Mouse (Mus musculus): Measurements from ENCODE around the gene Gm49405.
"Not testable (repeated sequence)": the region's sequence is repeated elsewhere in the genome, so short reads cannot be mapped to it uniquely, and the experiment has no call there.

Gene Gm49405

DNA sequence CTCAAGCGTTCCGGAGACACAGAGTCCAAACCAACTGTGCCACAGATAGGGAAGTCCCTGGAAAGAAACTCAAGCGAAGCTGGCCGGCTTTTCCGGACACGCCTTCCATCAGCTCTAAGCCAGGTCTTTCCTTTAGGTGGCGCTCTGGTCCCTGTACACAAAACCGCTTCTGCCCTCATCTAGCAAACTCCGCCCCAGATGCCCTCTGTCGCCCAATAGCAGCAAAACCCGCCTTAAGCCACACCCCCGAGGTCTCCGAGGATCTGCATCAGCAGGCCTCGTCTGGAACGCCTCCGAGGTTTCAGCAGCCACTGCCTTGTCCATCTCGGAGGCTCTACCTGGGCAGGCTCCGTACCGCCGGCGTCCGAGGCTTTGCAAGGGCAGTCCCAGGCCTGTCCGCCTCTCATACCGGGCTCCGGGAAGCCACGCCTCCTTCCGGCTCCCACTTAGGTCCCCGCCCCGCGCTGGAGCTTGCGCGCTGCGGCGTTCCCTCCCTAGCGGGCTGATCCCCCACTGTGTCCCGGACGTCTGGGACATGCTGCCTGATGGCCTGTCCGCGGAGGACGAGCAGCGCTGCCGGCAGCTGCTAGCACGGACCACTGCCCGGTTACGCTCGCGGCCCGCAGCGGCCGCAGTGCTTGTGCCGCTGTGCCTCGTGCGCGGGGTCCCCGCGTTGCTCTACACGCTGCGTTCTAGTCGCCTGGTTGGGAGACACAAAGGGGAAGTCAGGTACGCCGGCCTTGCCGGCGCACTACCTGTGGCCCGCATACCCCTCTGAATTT lies at the start of gene Gm49405, which contains the start of gene Nudt8:
TSS of gene Gm49405 (plus strand) at position 508 of the 782 bp plus-strand sequence.
TSS of gene Nudt8 (plus strand) at position 462 of the 782 bp plus-strand sequence.
- peak; percentile 97 for DNase-seq

DNA sequence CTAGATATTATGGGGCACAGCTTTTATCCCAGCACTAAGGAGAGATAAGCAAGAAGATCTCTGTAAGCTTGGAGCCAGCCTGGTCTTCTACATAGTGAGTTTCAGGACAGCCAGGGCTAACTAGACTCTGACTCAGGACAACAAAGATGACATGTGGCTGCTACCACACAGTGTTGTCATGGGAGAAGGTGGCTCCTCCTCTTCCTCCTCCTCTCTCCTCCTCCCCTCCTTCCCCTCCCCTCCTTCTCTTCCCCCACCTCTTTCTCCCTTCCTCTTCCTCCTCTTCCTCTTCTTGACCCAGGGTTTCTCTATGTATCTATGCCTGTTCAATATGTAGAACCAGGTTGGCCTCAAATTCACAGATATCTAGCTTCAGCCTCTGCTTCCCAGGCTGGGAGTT lies 49.0 kb upstream of the Gm49405 start:
- DNase-seq, result no peak

DNA sequence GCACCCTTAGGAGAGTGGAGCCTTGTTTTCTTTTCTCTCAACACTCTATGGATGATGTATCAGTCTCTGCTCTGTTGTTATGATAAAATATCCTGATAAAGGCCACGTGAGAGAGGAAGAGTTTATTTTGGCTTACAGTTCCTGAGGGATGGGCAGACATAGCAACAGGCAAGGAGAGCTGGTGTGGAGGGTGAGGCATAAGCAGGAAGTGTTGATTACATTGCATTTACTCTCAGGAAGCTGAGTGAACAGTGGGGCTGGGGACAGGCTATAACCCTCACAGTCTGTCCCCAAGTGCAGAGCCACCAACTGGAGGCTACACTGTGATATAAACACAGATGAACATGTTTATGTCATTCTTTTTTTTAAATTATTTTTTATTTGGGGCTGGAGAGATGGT lies 48.3 kb upstream of the Gm49405 start:
- no peak for DNase-seq

- no peak for DNase-seq
Observed at GRCm38 (mm10) chr19:3955033-3955432, 45.4 kb upstream of the Gm49405 start.

DNA sequence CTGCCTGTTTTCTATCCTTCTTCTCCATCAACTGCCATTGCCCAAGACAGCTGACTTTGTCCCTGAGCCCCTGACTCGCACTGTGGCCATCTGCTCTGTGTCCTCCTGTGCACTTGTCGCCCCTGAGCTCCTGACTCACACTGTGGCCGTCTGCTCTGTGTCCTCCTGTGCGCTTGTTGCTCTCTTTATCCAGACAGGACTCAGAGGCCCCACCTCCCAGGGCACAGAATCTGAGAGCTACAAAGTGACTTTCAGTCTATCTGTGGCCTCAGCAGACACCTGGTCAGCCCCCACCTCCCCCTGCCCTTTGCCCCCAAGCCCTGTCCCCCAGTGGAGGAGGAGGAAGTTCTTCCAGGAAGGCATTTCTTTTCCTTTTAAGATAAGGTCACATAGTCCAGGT lies 44.6 kb upstream of the Gm49405 start:
- DNase-seq, result no peak

GRCm38 (mm10) chr19:3957296-3958036 lies 43.0 kb upstream of the Gm49405 start:
- not testable (repeated sequence) for DNase-seq

DNA sequence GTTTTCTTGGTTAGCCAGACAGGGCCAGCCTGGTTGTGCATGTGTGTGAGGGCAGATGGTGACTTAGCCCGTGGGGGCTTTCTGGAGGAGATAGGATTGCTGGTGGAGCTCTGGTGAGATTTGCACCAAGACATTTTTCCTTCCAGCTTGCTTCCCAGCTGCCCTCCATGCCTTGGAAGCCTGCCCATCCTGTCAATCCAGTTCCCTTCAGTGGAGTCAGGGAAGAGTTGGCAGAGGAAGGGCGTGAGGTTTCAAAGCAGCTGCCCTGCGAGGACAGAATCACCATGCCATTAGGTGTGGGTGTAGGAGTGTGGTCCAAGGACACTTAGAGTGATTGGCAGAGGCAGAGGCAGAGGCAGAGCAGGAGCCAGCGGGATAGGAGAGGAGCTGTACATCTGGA lies 42.0 kb upstream of the Gm49405 start, which contains the start of gene Aldh3b3:
TSS of gene Aldh3b3 (plus strand) at position 176 of the 400 bp plus-strand sequence.
- no peak for DNase-seq

GRCm38 (mm10) chr19:3959030-3959429 lies 41.4 kb upstream of the Gm49405 start:
- no peak for DNase-seq

GRCm38 (mm10) chr19:3960211-3960610 lies 40.2 kb upstream of the Gm49405 start:
- DNase-seq, result no peak

DNA sequence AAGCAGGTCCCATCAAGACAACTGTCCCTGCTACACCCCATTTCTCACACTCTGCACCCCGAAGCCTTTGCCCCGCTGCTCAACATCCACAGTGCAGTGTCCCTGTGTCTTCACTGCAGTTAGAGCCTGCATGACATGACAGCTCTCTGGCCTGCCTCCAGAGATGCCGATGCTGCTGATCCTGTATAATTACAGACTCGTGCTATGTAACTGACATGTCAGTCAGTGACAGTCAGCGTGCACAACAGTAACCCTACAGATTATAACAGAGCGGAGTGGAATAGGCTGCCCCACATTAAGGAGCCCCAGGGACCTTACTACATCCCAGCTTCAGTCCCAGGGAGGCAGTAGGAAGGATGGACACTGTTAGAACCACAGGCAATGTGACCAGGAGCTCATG lies 38.6 kb upstream of the Gm49405 start:
- DNase-seq, result not testable (repeated sequence)

DNA sequence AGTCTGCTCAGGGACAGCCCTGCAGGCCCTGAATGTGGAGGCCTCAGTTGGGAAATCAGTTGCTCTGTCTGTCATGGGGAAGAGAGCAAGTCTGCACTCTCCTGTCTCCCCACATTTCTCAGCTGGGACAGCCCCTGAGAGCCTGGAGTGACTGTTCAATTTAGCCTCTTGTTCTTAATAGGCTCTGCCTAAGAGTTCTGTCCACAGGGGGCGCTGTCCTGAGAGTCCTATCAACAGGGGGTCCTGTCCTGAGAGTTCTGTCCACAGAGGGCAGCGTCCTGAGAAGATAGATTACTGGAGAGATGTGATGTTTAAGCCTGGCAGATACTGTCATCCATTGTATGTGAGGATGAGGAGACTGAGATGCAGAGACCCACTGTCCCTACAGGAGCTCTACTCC lies 38.0 kb upstream of the Gm49405 start:
- DNase-seq, result no peak

DNA sequence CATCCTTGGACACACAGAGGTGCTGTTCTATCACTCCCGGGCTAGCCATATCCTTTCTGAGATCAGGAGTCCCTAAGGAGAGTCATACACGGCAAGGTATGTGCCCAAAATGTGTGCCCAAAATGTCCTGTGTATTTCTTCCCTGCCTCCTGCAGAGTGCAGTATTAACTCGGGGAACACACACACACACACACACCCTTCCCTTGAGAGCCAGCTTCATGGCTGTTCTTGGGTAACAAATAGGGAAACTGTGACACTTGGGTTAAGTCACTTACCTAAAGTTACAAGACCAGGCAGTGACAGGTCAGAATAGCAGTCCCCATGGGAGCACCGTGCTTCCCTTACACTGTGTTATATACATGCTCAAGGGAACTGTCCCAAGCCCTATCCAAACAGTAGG lies 36.4 kb upstream of the Gm49405 start:
- DNase-seq, result no peak

GRCm38 (mm10) chr19:3966330-3967075 lies 33.9 kb upstream of the Gm49405 start:
- DNase-seq, result no peak

GRCm38 (mm10) chr19:3967258-3967657 lies 33.2 kb upstream of the Gm49405 start:
- DNase-seq, result no peak

GRCm38 (mm10) chr19:3972229-3972628 lies 28.2 kb upstream of the Gm49405 start, which contains the start of gene Aldh3b2:
Aldh3b2 (plus strand) TSS chr19:3972328.
- DNase-seq, result no peak

DNA sequence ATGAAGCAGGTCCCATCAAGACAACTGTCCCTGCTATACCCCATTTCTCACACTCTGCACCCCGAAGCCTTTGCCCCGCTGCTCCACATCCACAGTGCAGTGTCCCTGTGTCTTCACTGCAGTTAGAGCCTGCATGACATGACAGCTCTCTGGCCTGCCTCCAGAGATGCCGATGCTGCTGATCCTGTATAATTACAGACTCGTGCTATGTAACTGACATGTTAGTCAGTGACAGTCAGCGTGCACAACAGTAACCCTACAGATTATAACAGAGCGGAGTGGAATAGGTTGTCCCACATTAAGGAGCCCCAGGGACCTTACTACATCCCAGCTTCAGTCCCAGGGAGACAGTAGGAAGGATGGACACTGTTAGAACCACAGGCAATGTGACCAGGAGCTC lies 25.8 kb upstream of the Gm49405 start:
- not testable (repeated sequence) for DNase-seq

DNA sequence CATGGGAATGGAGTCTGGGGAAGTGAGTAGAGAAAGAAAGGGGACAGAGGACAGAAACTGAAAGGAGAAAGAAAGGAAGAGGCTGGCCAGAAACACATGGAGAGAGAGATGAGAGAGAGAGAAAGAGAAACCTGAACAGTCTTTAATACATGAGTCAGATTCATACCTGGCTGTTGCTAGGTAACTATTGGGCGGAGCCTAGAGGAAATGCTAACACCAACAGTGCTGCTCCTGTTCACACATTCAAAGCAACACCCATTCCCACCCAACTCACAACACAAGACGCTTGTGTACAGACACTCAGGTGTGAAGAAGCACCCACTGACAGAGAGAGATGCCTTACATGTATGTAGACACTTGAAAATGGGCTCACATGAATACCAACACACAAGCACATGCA lies 24.6 kb upstream of the Gm49405 start:
- no peak for DNase-seq

DNA sequence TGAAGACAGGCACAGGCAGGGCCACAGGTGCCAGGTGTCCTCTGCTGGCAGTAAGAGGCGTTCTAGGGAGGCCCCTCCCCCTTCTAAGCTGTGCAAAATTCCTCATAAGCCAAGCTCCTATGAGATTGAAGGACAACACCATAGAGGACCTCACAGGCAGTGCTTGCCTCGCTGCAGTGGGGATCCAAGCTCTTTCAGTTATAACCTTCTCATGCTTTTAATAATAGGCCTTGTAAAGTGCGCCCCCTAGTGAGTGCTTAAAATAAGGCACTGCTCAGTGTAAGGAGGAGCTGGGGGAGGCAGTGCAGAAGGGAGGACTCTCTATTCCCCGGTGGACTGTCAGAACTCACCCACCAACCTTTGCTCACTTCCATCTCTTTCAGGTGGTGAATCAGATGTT lies 20.1 kb upstream of the Gm49405 start:
- DNase-seq, result peak; percentile 76

- no peak for DNase-seq
Observed at GRCm38 (mm10) chr19:3980917-3981316, 19.5 kb upstream of the Gm49405 start.

GRCm38 (mm10) chr19:3983527-3984200 lies 16.8 kb upstream of the Gm49405 start:
- DNase-seq, result no peak

DNA sequence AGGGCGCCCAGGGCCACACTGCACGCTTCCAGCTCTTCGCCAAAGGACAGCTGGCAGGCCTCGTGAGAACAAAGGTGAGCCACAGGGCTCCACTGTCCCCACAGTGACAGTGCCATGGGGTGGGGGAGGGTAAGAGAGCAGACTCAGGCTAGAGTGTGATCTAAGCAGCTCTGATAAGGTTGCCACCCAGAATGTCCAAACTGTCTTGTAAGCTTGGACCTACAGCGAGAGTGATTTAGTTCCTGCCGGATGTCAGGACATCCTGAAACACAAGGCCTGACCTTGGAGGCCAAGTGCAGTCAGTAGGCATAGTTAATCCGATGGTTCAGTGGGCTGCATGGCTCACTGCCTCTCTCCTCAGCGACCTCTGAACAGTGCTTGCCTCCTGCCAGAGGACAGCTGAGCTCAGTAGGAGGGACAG lies 15.2 kb upstream of the Gm49405 start:
- DNase-seq, result no peak

- no peak for DNase-seq
Observed at GRCm38 (mm10) chr19:3986334-3986733, 14.1 kb upstream of the Gm49405 start, which contains the start of gene Acy3. Acy3 (plus strand) TSS chr19:3986570.

DNA sequence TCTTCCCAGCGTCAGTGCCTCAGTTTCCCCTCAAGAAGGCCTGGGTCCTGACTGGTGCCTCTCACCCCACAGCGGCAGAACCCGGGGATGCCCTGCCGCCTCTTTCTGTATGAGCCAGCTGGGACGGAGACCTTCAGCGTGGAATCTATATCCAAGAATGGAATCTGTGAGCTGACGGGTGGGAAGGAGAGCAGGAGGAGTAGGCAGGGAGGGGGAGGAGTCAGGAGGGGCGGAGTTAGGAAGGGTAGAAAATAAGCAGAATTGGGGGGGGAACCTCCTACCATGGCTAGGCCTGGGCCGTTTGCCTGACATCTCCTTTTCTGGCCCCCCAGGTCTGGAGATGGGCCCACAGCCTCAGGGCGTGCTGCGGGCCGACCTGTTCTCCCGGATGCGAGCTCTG lies 12.4 kb upstream of the Gm49405 start:
- DNase-seq, result no peak
